Mouse (Mus musculus) cerebellum, adult 18-20 months (tissue): ENCODE results near the gene Rps29.

ENCODE experiments used
- DNase-seq, 2 experiments: peaks; one replicate each; pipeline ENCODE4 v3.0.0; 2021

Rps29 gene

GRCm38 (mm10) chr12:69127626-69128025 is 31.4 kb downstream of the Rps29 start:
- no peak for DNase-seq

GRCm38 (mm10) chr12:69127170-69127569 is 31.8 kb downstream of the Rps29 start:
- DNase-seq = peak; percentile 3

GRCm38 (mm10) chr12:69125066-69125465 is 33.9 kb downstream of the Rps29 start:
- DNase-seq = no peak

- no peak for DNase-seq
Measured at GRCm38 (mm10) chr12:69122801-69123200, 36.2 kb downstream of the Rps29 start.

GRCm38 (mm10) chr12:69119908-69120307 is 39.1 kb downstream of the Rps29 start:
- DNase-seq = no peak
